In genomic region chr19:45751881-45752280, GRCm38 (mm10) we compare ENCODE assay signal across 23 mouse cellular contexts. TPM values are rescaled to one million over a fixed set of nuclear protein-coding genes. Genes with fewer than 3 reads are reported as not detected.
DNase-seq lines count a peak whose midpoint lies in the region; ATAC-seq and TF ChIP-seq lines count a peak whose summit lies in the region.
"Had no signal": no experiment of that assay in that cellular context is flagged by ENCODE, and none has a peak within 500 bp of the region (broad histone marks: within the 10 kb centered on the region; RNA-seq: fewer than 3 reads in every experiment).

No protein-coding gene starts in this region.

- no peak for TF ChIP-seq POLR2A in CH12.LX (IDR thresholded peaks at IDR 0.05; ENCODE audit: low read depth, low read length)

- no peak for TF ChIP-seq RAD21 in CH12.LX (IDR thresholded peaks at IDR 0.05; ENCODE audit: low read depth, low read length)

- TF ChIP-seq CTCF in CH12.LX (conservative IDR thresholded peaks at IDR 0.05 in 1 of 2, IDR thresholded peaks at IDR 0.05 in 1 of 2; ENCODE audit: low read depth in 2 of 2, low read length in 2 of 2): no peak

- peak; percentile 38 for DNase-seq in forebrain, embryonic 11.5 days (ENCODE audit: low spot score)
- DNase-seq in CH12.LX (ENCODE audit: extremely low read depth): peak; percentile 68
- no peak for DNase-seq in cerebellum, adult 9-11 months
- DNase-seq in layer of hippocampus, adult 9-10 months (ENCODE audit: low spot score): no peak
- DNase-seq: adrenal gland, postnatal 14 days; cerebellum, adult 11-12 months; cerebellum, postnatal 10 days; gastrocnemius, postnatal 36 days; heart, adult 18-20 months; heart, postnatal 10 days; heart, postnatal 4 days had no signal

- in situ Hi-C loops in CH12.LX (cut with MboI; ENCODE audit: low pct_ligation_motif_present, low pct_unique_long_range_greater_than_20kb, low sequenced_read_pairs): no loop called here

- H3K9ac ChIP-seq in forebrain, embryonic 11.5 days (ENCODE audit: low read length): no peak overlapping the region
- no peak overlapping the region for H3K9ac ChIP-seq in forebrain, embryonic 13.5 days
- H3K9ac ChIP-seq in CH12.LX (ENCODE audit: insufficient read depth, low read depth): no peak overlapping the region
- H3K9ac ChIP-seq in intestine, embryonic 15.5 days: no peak overlapping the region
- H3K9ac ChIP-seq: forebrain, embryonic 15.5 days; hindbrain, embryonic 13.5 days had no signal

- H3K4me2 ChIP-seq in forebrain, embryonic 11.5 days (ENCODE audit: low read depth, low read length, severe bottlenecking): no peak overlapping the region
- H3K4me2 ChIP-seq in forebrain, embryonic 13.5 days: no peak overlapping the region
- H3K4me2 ChIP-seq in CH12.LX (ENCODE audit: insufficient read depth, low read depth, poor library complexity, severe bottlenecking): no peak overlapping the region
- no peak overlapping the region for H3K4me2 ChIP-seq in intestine, embryonic 15.5 days (replicated peaks)
- H3K4me2 ChIP-seq: forebrain, embryonic 15.5 days; hindbrain, embryonic 13.5 days had no signal

- ATAC-seq in forebrain, embryonic 11.5 days (replicated peaks; ENCODE audit: low FRiP score): no peak
- no peak for ATAC-seq in forebrain, embryonic 13.5 days
- ATAC-seq in inflammation-experienced regulatory T-cells, adult 6 months: peak; percentile 34
- ATAC-seq in intestine, embryonic 15.5 days: no peak
- ATAC-seq: forebrain, embryonic 15.5 days; hindbrain, postnatal 0 days; intestine, postnatal 0 days had no signal

- no peak overlapping the region for H3K4me3 ChIP-seq in forebrain, embryonic 11.5 days (ENCODE audit: low read depth, low read length)
- H3K4me3 ChIP-seq in forebrain, embryonic 13.5 days: no peak overlapping the region
- H3K4me3 ChIP-seq in CH12.LX (replicated peaks in 1 of 3; ENCODE audit: low read depth in 2 of 3, low read length in 2 of 3, poor library complexity in 1 of 3): no peak overlapping the region
- H3K4me3 ChIP-seq in intestine, embryonic 15.5 days (replicated peaks): no peak overlapping the region
- H3K4me3 ChIP-seq: embryonic facial prominence, embryonic 10.5 days; forebrain, embryonic 15.5 days; heart, embryonic 10.5 days; hindbrain, embryonic 13.5 days had no signal

- H3K9me3 ChIP-seq in forebrain, embryonic 11.5 days (ENCODE audit: control insufficient read depth, low read length): no peaks in the 10 kb centered on the region
- no peaks in the 10 kb centered on the region for H3K9me3 ChIP-seq in forebrain, embryonic 13.5 days (replicated peaks)
- no peaks in the 10 kb centered on the region for H3K9me3 ChIP-seq in CH12.LX (replicated peaks; ENCODE audit: low read length)
- no peaks in the 10 kb centered on the region for H3K9me3 ChIP-seq in intestine, embryonic 15.5 days
- H3K9me3 ChIP-seq: embryonic facial prominence, embryonic 10.5 days; forebrain, embryonic 15.5 days; heart, embryonic 10.5 days; hindbrain, embryonic 13.5 days had no signal

- H3K27ac ChIP-seq in forebrain, embryonic 11.5 days (ENCODE audit: low read depth, low read length): no peak overlapping the region
- H3K27ac ChIP-seq in forebrain, embryonic 13.5 days: no peak overlapping the region
- no peak overlapping the region for H3K27ac ChIP-seq in CH12.LX (ENCODE audit: insufficient read depth, low read depth)
- no peak overlapping the region for H3K27ac ChIP-seq in intestine, embryonic 15.5 days
- H3K27ac ChIP-seq: embryonic facial prominence, embryonic 10.5 days; forebrain, embryonic 15.5 days; heart, embryonic 10.5 days; hindbrain, embryonic 13.5 days; hindbrain, postnatal 0 days had no signal

- H3K27me3 ChIP-seq in forebrain, embryonic 11.5 days (ENCODE audit: control insufficient read depth, insufficient read depth, low read length): peaks cover 4% of the 10 kb centered on the region
- peaks cover 2% of the 10 kb centered on the region for H3K27me3 ChIP-seq in forebrain, embryonic 13.5 days
- H3K27me3 ChIP-seq in CH12.LX (replicated peaks): no peaks in the 10 kb centered on the region
- no peaks in the 10 kb centered on the region for H3K27me3 ChIP-seq in intestine, embryonic 15.5 days (replicated peaks)
- H3K27me3 ChIP-seq: forebrain, embryonic 15.5 days had no signal

- TF ChIP-seq EP300 in CH12.LX (IDR thresholded peaks at IDR 0.05; ENCODE audit: low read length): no peak

- H3K36me3 ChIP-seq in forebrain, embryonic 11.5 days (ENCODE audit: control insufficient read depth, insufficient read depth, low read length): peaks cover 9% of the 10 kb centered on the region
- peaks cover 56% of the 10 kb centered on the region for H3K36me3 ChIP-seq in forebrain, embryonic 13.5 days (ENCODE audit: poor library complexity, severe bottlenecking)
- peaks cover 40 to 65% of the 10 kb centered on the region in 2 experiments for H3K36me3 ChIP-seq in CH12.LX (replicated peaks in 1 of 2; ENCODE audit: control insufficient read depth in 1 of 2, insufficient read depth in 1 of 2, low read length in 1 of 2)
- peaks cover 28% of the 10 kb centered on the region for H3K36me3 ChIP-seq in intestine, embryonic 15.5 days

- peaks cover 12% of the 10 kb centered on the region for H3K4me1 ChIP-seq in forebrain, embryonic 11.5 days (replicated peaks; ENCODE audit: control insufficient read depth, insufficient read depth, low read length)
- H3K4me1 ChIP-seq in forebrain, embryonic 13.5 days: peaks cover 15% of the 10 kb centered on the region
- peaks cover 5 to 36% of the 10 kb centered on the region in 2 experiments for H3K4me1 ChIP-seq in CH12.LX (ENCODE audit: control insufficient read depth in 1 of 2, insufficient read depth in 2 of 2)
- peaks cover 8% of the 10 kb centered on the region for H3K4me1 ChIP-seq in intestine, embryonic 15.5 days (replicated peaks)

- dilution Hi-C loops in CH12.LX (cut with MboI; ENCODE audit: extremely low pct_ligation_motif_present, extremely low pct_unique_long_range_greater_than_20kb, low sequenced_read_pairs): no loop called here

- peaks cover 3% of the 10 kb centered on the region; the same call in 1 of the 2 replicates for H3K79me2 ChIP-seq in CH12.LX (replicated peaks; ENCODE audit: control insufficient read depth, extremely low read depth, insufficient read depth, poor library complexity, severe bottlenecking)

- WGBS in forebrain, embryonic 11.5 days: 93% methylated on average over 7 of the region's 7 CpGs
- 94% methylated on average over 7 of the region's 7 CpGs for WGBS in forebrain, embryonic 13.5 days
- 88% methylated on average over 7 of the region's 7 CpGs for WGBS in intestine, embryonic 15.5 days

TF ChIP-seq in CH12.LX, 34 proteins besides CTCF, POLR2A, EP300 and RAD21:
- TF ChIP-seq MAZ (IDR thresholded peaks at IDR 0.05; ENCODE audit: low read depth, low read length) (no peak), MAFK (IDR thresholded peaks at IDR 0.05; ENCODE audit: insufficient replicate concordance, low read length) (no peak), UBTF (IDR thresholded peaks at IDR 0.05; ENCODE audit: low read depth, low read length) (no peak), SMC3 (IDR thresholded peaks at IDR 0.05; ENCODE audit: low read depth, low read length) (no peak), HCFC1 (IDR thresholded peaks at IDR 0.05; ENCODE audit: low read depth, low read length) (no peak), POLR2AphosphoS2 (IDR thresholded peaks at IDR 0.05; ENCODE audit: low read depth, low read length) (no peak), ZKSCAN1 (IDR thresholded peaks at IDR 0.05; ENCODE audit: borderline replicate concordance, low read depth, low read length) (no peak)

RNA-seq across cellular contexts. Expression of gene Npm3, which starts 2.5 kb away (rescaled TPM):
- 13.1 and 18.2 TPM in 2 replicates for polyA plus RNA-seq in forebrain, embryonic 11.5 days (2014; fragmentation: Nextera tagmentation; extraction: Ambion mirVana)
- polyA plus RNA-seq in forebrain, embryonic 13.5 days (2015; fragmentation: Nextera tagmentation; extraction: Ambion mirVana): 9.4 and 10.9 TPM in 2 replicates
- total RNA-seq in CH12.LX (2012; rRNA removed) (189 and 220 TPM in 2 replicates), CH12.LX (2014; rRNA removed) (225 and 248 TPM in 2 replicates)
- polyA plus RNA-seq in CH12.LX (2012; ENCODE audit: insufficient read length, low read depth): 237 TPM in 2 replicates
- 10 to 100 TPM; 12.9 to 73.1 (median 57.3) TPM for polyA plus RNA-seq in inflammation-experienced regulatory T-cells, adult 6 months (2017; shearing (Covaris generic))
- polyA plus RNA-seq in intestine, embryonic 15.5 days (2015; fragmentation: Nextera tagmentation; extraction: Ambion mirVana): 13.4 and 14.7 TPM in 2 replicates

RNA-seq across cellular contexts. Expression of gene Fgf8, which starts 9.2 kb away (rescaled TPM):
- 18.3 and 22.2 TPM in 2 replicates for polyA plus RNA-seq in forebrain, embryonic 11.5 days (2014; fragmentation: Nextera tagmentation; extraction: Ambion mirVana)
- polyA plus RNA-seq in forebrain, embryonic 13.5 days (2015; fragmentation: Nextera tagmentation; extraction: Ambion mirVana): 1.5 and 2.5 TPM in 2 replicates
- not detected in 2 replicates for total RNA-seq in CH12.LX (2012; rRNA removed)
- not detected in 2 replicates for total RNA-seq in CH12.LX (2014; rRNA removed)
- not detected in 2 replicates for polyA plus RNA-seq in CH12.LX (2012; ENCODE audit: insufficient read length, low read depth)
- not detected for polyA plus RNA-seq in inflammation-experienced regulatory T-cells, adult 6 months (2017; shearing (Covaris generic))
- not detected in 2 replicates for polyA plus RNA-seq in intestine, embryonic 15.5 days (2015; fragmentation: Nextera tagmentation; extraction: Ambion mirVana)
- total RNA-seq: adrenal gland, adult 18-20 months; adrenal gland, postnatal 14 days; gastrocnemius, adult 8-10 months; gastrocnemius, postnatal 36 days; heart, adult 18-20 months; heart, postnatal 10 days had no signal
- polyA plus RNA-seq: embryonic facial prominence, embryonic 14.5 days; intestine, postnatal 0 days had no signal

RNA-seq across cellular contexts. Expression of gene Mgea5, which starts 31.8 kb away (rescaled TPM):
- polyA plus RNA-seq in forebrain, embryonic 11.5 days (2014; fragmentation: Nextera tagmentation; extraction: Ambion mirVana): 83.4 and 88.9 TPM in 2 replicates
- polyA plus RNA-seq in forebrain, embryonic 13.5 days (2015; fragmentation: Nextera tagmentation; extraction: Ambion mirVana): 85.0 and 88.2 TPM in 2 replicates
- 63.9 and 69.8 TPM in 2 replicates for total RNA-seq in CH12.LX (2012; rRNA removed)
- total RNA-seq in CH12.LX (2014; rRNA removed): 69.4 and 78.7 TPM in 2 replicates
- 66.4 and 68.7 TPM in 2 replicates for polyA plus RNA-seq in CH12.LX (2012; ENCODE audit: insufficient read length, low read depth)
- polyA plus RNA-seq in inflammation-experienced regulatory T-cells, adult 6 months (2017; shearing (Covaris generic)): 100 to 1,000 TPM; 124 to 242 (median 205) TPM
- polyA plus RNA-seq in intestine, embryonic 15.5 days (2015; fragmentation: Nextera tagmentation; extraction: Ambion mirVana): 36.3 and 36.4 TPM in 2 replicates

Comparison
In these comparisons a context has a peak if more than half of its experiments do, and no peak if none do; other contexts are left out.
1. DNase-seq: peak in forebrain, embryonic 11.5 days (single experiment) and CH12.LX (single experiment); none in cerebellum, adult 9-11 months (single experiment) and layer of hippocampus, adult 9-10 months (single experiment).